Mouse (Mus musculus) olfactory bulb, adult 2 months (tissue): ENCODE measurements around the gene Gm12216.

Source experiments
- CTCF ChIP-seq: fragments of 200-500 bp; IDR thresholded peaks from 2 replicates; pipeline ENCODE4 v1.5.1; 2012; ENCODE audit warnings: low read depth, mild to moderate bottlenecking, low read length, moderate library complexity; ENCODE audit not compliant: insufficient read depth
- POLR2A ChIP-seq: fragments of 200-500 bp; IDR thresholded peaks from 2 replicates; pipeline ENCODE4 v1.6.1; 2012; ENCODE audit warnings: mild to moderate bottlenecking, low read depth, low read length, moderate library complexity; ENCODE audit not compliant: insufficient read depth

- TF ChIP-seq CTCF = no peak
- TF ChIP-seq POLR2A = no peak
Measured at GRCm38 (mm10) chr11:53902741-53903140, 43.7 kb upstream of the Gm12216 start.
